Mouse (Mus musculus): ENCODE measurements around the gene Zbtb7b. TPM values are rescaled to one million over a fixed set of nuclear protein-coding genes. Genes with fewer than 3 reads are reported as not detected.

Gene Zbtb7b
- polyA plus RNA-seq, 1 experiment from 2014 or later, result 0.49 TPM

DNA sequence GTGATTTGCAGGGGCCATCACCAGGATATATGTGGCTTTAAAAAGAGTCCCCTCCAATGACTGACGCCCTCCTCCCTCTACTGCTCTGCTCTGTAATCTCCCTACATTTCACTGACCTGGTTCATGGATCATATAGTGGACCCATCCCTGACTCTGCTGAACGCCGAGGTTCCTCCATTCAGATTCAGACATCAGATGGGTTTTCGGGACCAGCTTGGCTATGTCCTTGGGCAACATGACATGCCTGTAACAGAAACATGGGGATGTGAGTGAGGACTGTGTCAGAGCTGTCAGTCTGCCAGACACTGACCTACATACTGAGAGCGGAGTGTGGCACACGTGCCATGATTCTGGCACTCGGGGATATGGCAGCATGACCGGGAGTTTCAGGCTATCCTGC lies 21.6 kb upstream of the Zbtb7b start:
- H3K4me1 ChIP-seq (ENCODE audit: control insufficient read depth, insufficient read depth, low read length), result peaks cover 2% of the 10 kb centered on the region; the same call in 1 of the 2 replicates
- H3K9ac ChIP-seq (replicated peaks; ENCODE audit: low read length), result no peak overlapping the region
- no peak for DNase-seq (ENCODE audit: low spot score)
- 96% methylated on average over 8 of the region's 8 CpGs for WGBS
- no peak for ATAC-seq (replicated peaks; ENCODE audit: insufficient number of reproducible peaks, low FRiP score, low TSS enrichment, low read depth)
- H3K4me3 ChIP-seq (ENCODE audit: low read depth, low read length), result no peak overlapping the region
- H3K9me3 ChIP-seq (replicated peaks; ENCODE audit: control insufficient read depth, low read length), result no peaks in the 10 kb centered on the region
- H3K36me3 ChIP-seq (replicated peaks; ENCODE audit: control insufficient read depth, insufficient read depth, low read depth, low read length), result peaks cover 17% of the 10 kb centered on the region
- H3K4me2 ChIP-seq (ENCODE audit: low read depth, low read length), result no peak overlapping the region
- no peaks in the 10 kb centered on the region for H3K27me3 ChIP-seq (ENCODE audit: control insufficient read depth, insufficient read depth, low read length)
- no peak overlapping the region for H3K27ac ChIP-seq (replicated peaks; ENCODE audit: low read depth, low read length)

GRCm38 (mm10) chr3:89411490-89412393 lies 17.2 kb upstream of the Zbtb7b start, which contains the start of gene Flad1:
TSS of gene Flad1 (minus strand) at chr3:89411870.
- peaks cover 4% of the 10 kb centered on the region; the same call in 1 of the 2 replicates for H3K4me1 ChIP-seq (ENCODE audit: control insufficient read depth, insufficient read depth, low read length)
- peak within 1 kb of the TSS; percentile 47 for H3K4me3 ChIP-seq (ENCODE audit: low read depth, low read length)
- DNase-seq (ENCODE audit: low spot score), result peak; percentile 99
- no peak within 1 kb of the TSS for H3K27ac ChIP-seq (replicated peaks; ENCODE audit: low read depth, low read length)
- no peaks in the 10 kb centered on the region for H3K9me3 ChIP-seq (replicated peaks; ENCODE audit: control insufficient read depth, low read length)
- 7% methylated on average over 28 of the region's 28 CpGs for WGBS
- peak; percentile 98 for ATAC-seq (replicated peaks; ENCODE audit: insufficient number of reproducible peaks, low FRiP score, low TSS enrichment, low read depth)
- H3K9ac ChIP-seq (replicated peaks; ENCODE audit: low read length), result peak within 1 kb of the TSS; percentile 52
- peaks cover 17% of the 10 kb centered on the region for H3K36me3 ChIP-seq (replicated peaks; ENCODE audit: control insufficient read depth, insufficient read depth, low read depth, low read length)
- H3K4me2 ChIP-seq (ENCODE audit: low read depth, low read length), result peak within 1 kb of the TSS; percentile 59
- H3K27me3 ChIP-seq (ENCODE audit: control insufficient read depth, insufficient read depth, low read length), result no peaks in the 10 kb centered on the region

DNA sequence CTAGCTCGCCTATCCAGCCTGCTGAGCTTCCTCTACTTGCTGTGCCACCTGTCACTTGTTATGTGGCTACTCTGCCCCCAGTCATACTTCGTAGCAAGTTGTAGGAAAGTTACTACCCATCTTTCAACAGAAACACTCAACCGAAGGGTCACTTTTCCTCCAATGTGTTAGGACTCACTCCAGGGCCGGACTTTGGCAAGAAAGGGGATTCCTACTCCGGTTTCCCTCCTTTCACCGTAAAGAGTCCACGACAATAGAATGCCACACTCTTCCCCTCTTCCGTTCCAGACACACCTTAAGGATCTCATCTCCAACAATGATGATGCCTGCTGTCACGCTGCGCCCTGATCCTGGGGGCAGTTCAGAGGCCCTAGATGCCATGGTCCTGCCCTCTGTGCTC lies 16.3 kb upstream of the Zbtb7b start:
- Histone ChIP-seq H3K4me2 (ENCODE audit: low read depth, low read length) (peak overlapping the region; percentile 59), H3K4me1 (ENCODE audit: control insufficient read depth, insufficient read depth, low read length) (peaks cover 3% of the 10 kb centered on the region; the same call in 1 of the 2 replicates), H3K4me3 (ENCODE audit: low read depth, low read length) (peak overlapping the region; percentile 47), H3K27me3 (ENCODE audit: control insufficient read depth, insufficient read depth, low read length) (no peaks in the 10 kb centered on the region), H3K27ac (replicated peaks; ENCODE audit: low read depth, low read length) (no peak overlapping the region), H3K9me3 (replicated peaks; ENCODE audit: control insufficient read depth, low read length) (no peaks in the 10 kb centered on the region), H3K36me3 (replicated peaks; ENCODE audit: control insufficient read depth, insufficient read depth, low read depth, low read length) (peaks cover 13% of the 10 kb centered on the region), H3K9ac (replicated peaks; ENCODE audit: low read length) (peak overlapping the region; percentile 52)
- DNase-seq (ENCODE audit: low spot score) (no peak), ATAC-seq (replicated peaks; ENCODE audit: insufficient number of reproducible peaks, low FRiP score, low TSS enrichment, low read depth) (no peak)
- WGBS, result 81% methylated on average over 10 of the region's 10 CpGs

- Histone ChIP-seq H3K9ac (replicated peaks; ENCODE audit: low read length) (no peak overlapping the region), H3K4me1 (ENCODE audit: control insufficient read depth, insufficient read depth, low read length) (peaks cover 3% of the 10 kb centered on the region; the same call in 1 of the 2 replicates), H3K36me3 (replicated peaks; ENCODE audit: control insufficient read depth, insufficient read depth, low read depth, low read length) (peaks cover 7% of the 10 kb centered on the region), H3K4me3 (ENCODE audit: low read depth, low read length) (no peak overlapping the region), H3K9me3 (replicated peaks; ENCODE audit: control insufficient read depth, low read length) (no peaks in the 10 kb centered on the region), H3K4me2 (ENCODE audit: low read depth, low read length) (no peak overlapping the region), H3K27me3 (ENCODE audit: control insufficient read depth, insufficient read depth, low read length) (no peaks in the 10 kb centered on the region), H3K27ac (replicated peaks; ENCODE audit: low read depth, low read length) (no peak overlapping the region)
- DNase-seq (ENCODE audit: low spot score), result no peak
- WGBS, result 96% methylated on average over 3 of the region's 3 CpGs
- ATAC-seq (replicated peaks; ENCODE audit: insufficient number of reproducible peaks, low FRiP score, low TSS enrichment, low read depth), result no peak
Measured at GRCm38 (mm10) chr3:89409701-89410100, 15.1 kb upstream of the Zbtb7b start.

- Histone ChIP-seq H3K27ac (replicated peaks; ENCODE audit: low read depth, low read length) (no peak overlapping the region), H3K27me3 (ENCODE audit: control insufficient read depth, insufficient read depth, low read length) (no peaks in the 10 kb centered on the region), H3K4me1 (ENCODE audit: control insufficient read depth, insufficient read depth, low read length) (peaks cover 3% of the 10 kb centered on the region; the same call in 1 of the 2 replicates), H3K9ac (replicated peaks; ENCODE audit: low read length) (no peak overlapping the region), H3K36me3 (replicated peaks; ENCODE audit: control insufficient read depth, insufficient read depth, low read depth, low read length) (no peaks in the 10 kb centered on the region), H3K4me2 (ENCODE audit: low read depth, low read length) (no peak overlapping the region), H3K4me3 (ENCODE audit: low read depth, low read length) (no peak overlapping the region), H3K9me3 (replicated peaks; ENCODE audit: control insufficient read depth, low read length) (no peaks in the 10 kb centered on the region)
- no peak for ATAC-seq (replicated peaks; ENCODE audit: insufficient number of reproducible peaks, low FRiP score, low TSS enrichment, low read depth)
- DNase-seq (ENCODE audit: low spot score), result no peak
- WGBS, result 66% methylated on average over 16 of the region's 16 CpGs
Measured at GRCm38 (mm10) chr3:89408448-89408847, 13.9 kb upstream of the Zbtb7b start.

DNA sequence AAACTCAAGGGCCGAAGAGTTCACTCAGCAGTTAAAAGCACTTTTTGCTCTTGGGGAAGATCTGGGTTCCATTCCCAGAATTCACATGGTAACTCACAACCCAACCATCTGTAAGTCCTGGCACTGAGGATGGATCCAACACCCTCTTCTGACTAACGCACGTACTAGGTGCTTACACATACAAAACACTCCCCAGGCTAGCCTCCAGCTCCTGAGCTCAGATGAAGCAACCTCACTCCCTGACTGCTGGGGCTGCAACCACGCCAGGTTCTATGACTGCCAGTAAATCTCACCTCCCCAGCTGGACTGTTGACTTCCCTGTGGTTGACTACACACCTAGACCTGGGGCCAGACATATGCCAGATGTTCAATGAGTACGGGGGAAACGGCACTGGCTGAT lies 12.3 kb upstream of the Zbtb7b start:
- Histone ChIP-seq H3K36me3 (replicated peaks; ENCODE audit: control insufficient read depth, insufficient read depth, low read depth, low read length) (peaks cover 3% of the 10 kb centered on the region), H3K4me2 (ENCODE audit: low read depth, low read length) (no peak overlapping the region)
- no peak for ATAC-seq (replicated peaks; ENCODE audit: insufficient number of reproducible peaks, low FRiP score, low TSS enrichment, low read depth)

GRCm38 (mm10) chr3:89402693-89403092 lies 8.1 kb upstream of the Zbtb7b start, which contains the start of gene Lenep:
TSS of gene Lenep (minus strand) at chr3:89402793.
- no peak within 1 kb of the TSS for H3K9ac ChIP-seq (replicated peaks; ENCODE audit: low read length)
- no peak for DNase-seq (ENCODE audit: low spot score)
- no peaks in the 10 kb centered on the region for H3K4me1 ChIP-seq (ENCODE audit: control insufficient read depth, insufficient read depth, low read length)
- H3K36me3 ChIP-seq (replicated peaks; ENCODE audit: control insufficient read depth, insufficient read depth, low read depth, low read length), result peaks cover 3% of the 10 kb centered on the region
- no peaks in the 10 kb centered on the region for H3K27me3 ChIP-seq (ENCODE audit: control insufficient read depth, insufficient read depth, low read length)
- H3K9me3 ChIP-seq (replicated peaks; ENCODE audit: control insufficient read depth, low read length), result no peaks in the 10 kb centered on the region
- WGBS, result 83% methylated on average over 5 of the region's 5 CpGs
- H3K4me3 ChIP-seq (ENCODE audit: low read depth, low read length), result no peak within 1 kb of the TSS
- H3K27ac ChIP-seq (replicated peaks; ENCODE audit: low read depth, low read length), result no peak within 1 kb of the TSS
- H3K4me2 ChIP-seq (ENCODE audit: low read depth, low read length), result no peak within 1 kb of the TSS
- ATAC-seq (replicated peaks; ENCODE audit: insufficient number of reproducible peaks, low FRiP score, low TSS enrichment, low read depth), result no peak

More for the DNA sequence above, 12.3 kb upstream of the Zbtb7b start:
- DNase-seq (ENCODE audit: low spot score), result no peak
- Histone ChIP-seq H3K27ac (replicated peaks; ENCODE audit: low read depth, low read length) (no peak overlapping the region), H3K4me3 (ENCODE audit: low read depth, low read length) (no peak overlapping the region), H3K27me3 (ENCODE audit: control insufficient read depth, insufficient read depth, low read length) (no peaks in the 10 kb centered on the region), H3K4me1 (ENCODE audit: control insufficient read depth, insufficient read depth, low read length) (peaks cover 3% of the 10 kb centered on the region; the same call in 1 of the 2 replicates), H3K9me3 (replicated peaks; ENCODE audit: control insufficient read depth, low read length) (no peaks in the 10 kb centered on the region), H3K9ac (replicated peaks; ENCODE audit: low read length) (no peak overlapping the region)
- WGBS, result 91% methylated on average over 6 of the region's 6 CpGs

- peaks cover 3% of the 10 kb centered on the region for H3K36me3 ChIP-seq (replicated peaks; ENCODE audit: control insufficient read depth, insufficient read depth, low read depth, low read length)
- H3K27me3 ChIP-seq (ENCODE audit: control insufficient read depth, insufficient read depth, low read length), result no peaks in the 10 kb centered on the region
- H3K4me2 ChIP-seq (ENCODE audit: low read depth, low read length), result no peak overlapping the region
- DNase-seq (ENCODE audit: low spot score), result no peak
- no peak for ATAC-seq (replicated peaks; ENCODE audit: insufficient number of reproducible peaks, low FRiP score, low TSS enrichment, low read depth)
- H3K9ac ChIP-seq (replicated peaks; ENCODE audit: low read length), result no peak overlapping the region
- no peak overlapping the region for H3K4me3 ChIP-seq (ENCODE audit: low read depth, low read length)
- no peak overlapping the region for H3K27ac ChIP-seq (replicated peaks; ENCODE audit: low read depth, low read length)
- 86% methylated on average over 7 of the region's 7 CpGs for WGBS
- H3K9me3 ChIP-seq (replicated peaks; ENCODE audit: control insufficient read depth, low read length), result no peaks in the 10 kb centered on the region
- no peaks in the 10 kb centered on the region for H3K4me1 ChIP-seq (ENCODE audit: control insufficient read depth, insufficient read depth, low read length)
Measured at GRCm38 (mm10) chr3:89401329-89401728, 6.8 kb upstream of the Zbtb7b start.
